Mouse (Mus musculus) heart, embryonic 14.5 days (tissue): ENCODE measurements at regions not wholly inside any gene's neighbourhood (a gene's known extent, or its start where the extent isn't known, plus 50 kb on each side); places are given as distances from the start of the nearest gene placed in this dataset.

Experiments used
- ATAC-seq: fragments of 200-750 bp; cut with Nextera tagmentation; 2 replicates; pipeline ENCODE4 v1.8.0; 2017; ENCODE audit warnings: low read depth, moderate TSS enrichment; ENCODE audit not compliant: insufficient number of reproducible peaks, insufficient read depth, low FRiP score
- H3K27ac ChIP-seq, 2 experiments: fragments of 200-500 bp in 1 of 2; fragments of 300-500 bp in 1 of 2; sonication (generic) in 1 of 2; replicated peaks in 1 of 2; 2 replicates each; pipeline ENCODE4 v1.5.1; 2012 to 2014; ENCODE audit warnings: low read depth in 2 of 2, low read length in 2 of 2, control low read depth in 1 of 2, mild to moderate bottlenecking in 1 of 2, mixed read lengths in 1 of 2; ENCODE audit not compliant: control insufficient read depth in 1 of 2, insufficient read depth in 1 of 2
- H3K27me3 ChIP-seq: fragments of 300-500 bp; sonication (generic); 2 replicates; pipeline ENCODE4 v1.6.1; 2014; ENCODE audit warnings: mild to moderate bottlenecking, low read length, control low read depth; ENCODE audit not compliant: control insufficient read depth, insufficient read depth
- H3K36me3 ChIP-seq: fragments of 300-500 bp; sonication (generic); 2 replicates; pipeline ENCODE4 v1.6.1; 2014; ENCODE audit warnings: mild to moderate bottlenecking, control low read depth, low read length, mixed read lengths; ENCODE audit not compliant: control insufficient read depth, insufficient read depth
- H3K4me1 ChIP-seq, 2 experiments: fragments of 200-500 bp in 1 of 2; fragments of 300-500 bp in 1 of 2; sonication (generic) in 1 of 2; 2 replicates each; pipeline ENCODE4 v1.6.1; 2012 to 2014; ENCODE audit warnings: low read length in 2 of 2, control low read depth in 1 of 2, mixed read lengths in 1 of 2; ENCODE audit not compliant: control insufficient read depth in 2 of 2, insufficient read depth in 2 of 2
- H3K4me2 ChIP-seq: fragments of 300-500 bp; sonication (generic); 2 replicates; pipeline ENCODE4 v1.6.1; 2014; ENCODE audit warnings: mild to moderate bottlenecking, low read length
- H3K4me3 ChIP-seq, 2 experiments: fragments of 200-500 bp in 1 of 2; fragments of 300-500 bp in 1 of 2; sonication (generic) in 1 of 2; 2 replicates each; pipeline ENCODE4 v1.5.1; 2012 to 2014; ENCODE audit warnings: low read length in 2 of 2, mild to moderate bottlenecking in 2 of 2, control low read depth in 1 of 2, low read depth in 1 of 2, moderate library complexity in 1 of 2; ENCODE audit not compliant: control insufficient read depth in 1 of 2, insufficient read depth in 1 of 2
- H3K9ac ChIP-seq: fragments of 300-500 bp; sonication (generic); 2 replicates; pipeline ENCODE4 v1.6.1; 2014; ENCODE audit warnings: mild to moderate bottlenecking, low read length
- H3K9me3 ChIP-seq: fragments of 300-500 bp; sonication (generic); 2 replicates; pipeline ENCODE4 v1.6.1; 2016; ENCODE audit warnings: low read length, control low read depth; ENCODE audit not compliant: control insufficient read depth
- WGBS: fragments of 180-500 bp; shearing (Covaris S2); extraction: QIAGEN DNeasy Blood & Tissue Kit; methylation state at CpG from one replicate; pipeline ENCODE4 v1.1.7; 2014; 5-methylcytosine and 5-hydroxymethylcytosine counted together

DNA sequence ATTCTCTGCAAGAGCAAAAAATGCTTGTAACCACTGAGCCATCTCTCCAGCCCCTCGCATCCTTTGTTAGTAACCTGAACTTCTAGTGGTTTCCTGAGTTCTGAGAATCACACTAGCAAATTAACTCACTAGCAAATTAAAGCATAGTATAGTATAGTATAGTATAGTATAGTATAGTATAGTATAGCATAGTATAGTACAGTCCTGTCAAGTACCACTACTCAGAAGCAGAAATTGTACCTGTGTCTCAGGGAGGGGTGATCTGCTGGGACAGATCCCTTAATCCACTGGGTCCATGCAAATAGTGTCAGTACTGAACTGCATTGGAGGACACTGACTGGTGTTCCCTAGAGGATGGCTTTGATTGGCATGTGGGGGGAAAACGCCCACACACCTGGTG lies 76.2 kb downstream of the Dyrk2 start:
- Histone ChIP-seq H3K9me3 (peaks cover 4% of the 10 kb centered on the region; the same call in 1 of the 2 replicates), H3K4me3 (no peak overlapping the region), H3K36me3 (no peaks in the 10 kb centered on the region), H3K27ac (no peak overlapping the region), H3K4me2 (no peak overlapping the region), H3K4me1 (peaks cover 8 to 14% of the 10 kb centered on the region in 2 experiments), H3K9ac (no peak overlapping the region), H3K27me3 (no peaks in the 10 kb centered on the region)
- 93% methylated on average over 2 of the region's 2 CpGs for WGBS
- ATAC-seq: no peak

GRCm38 (mm10) chr10:118794395-118795060 lies 75.5 kb downstream of the Dyrk2 start:
- 58% methylated on average over 9 of the region's 9 CpGs for WGBS
- ATAC-seq: no peak

DNA sequence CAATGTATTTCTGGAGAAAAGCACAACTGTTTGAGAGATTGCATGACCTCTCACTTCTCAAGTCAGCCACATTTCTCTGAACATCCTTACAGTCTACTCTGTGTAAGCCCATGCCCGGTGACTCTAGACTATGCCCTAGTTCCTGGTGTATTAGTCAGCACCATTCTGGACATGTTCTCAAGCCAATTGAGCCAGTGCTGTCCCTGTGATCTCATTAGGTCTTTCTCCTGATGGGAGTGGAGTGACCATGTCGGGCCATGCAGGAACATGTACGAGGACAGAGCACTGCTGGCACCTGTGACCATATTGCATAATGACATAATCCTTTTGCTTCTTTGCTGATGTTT lies 75.0 kb downstream of the Dyrk2 start:
- no peak overlapping the region for H3K9ac ChIP-seq
- H3K4me3 ChIP-seq: no peak overlapping the region
- no peak overlapping the region for H3K4me2 ChIP-seq
- H3K27ac ChIP-seq: no peak overlapping the region
- peaks cover 4% of the 10 kb centered on the region; the same call in 1 of the 2 replicates for H3K9me3 ChIP-seq
- no peaks in the 10 kb centered on the region for H3K36me3 ChIP-seq
- WGBS: 83% methylated on average over 3 of the region's 3 CpGs
- ATAC-seq: no peak
- peaks cover 8 to 15% of the 10 kb centered on the region in 2 experiments for H3K4me1 ChIP-seq
- H3K27me3 ChIP-seq: no peaks in the 10 kb centered on the region

More at GRCm38 (mm10) chr10:118794395-118795060, 75.5 kb downstream of the Dyrk2 start:
- Histone ChIP-seq H3K9ac (no peak overlapping the region), H3K9me3 (peaks cover 4% of the 10 kb centered on the region; the same call in 1 of the 2 replicates), H3K4me1 (peaks cover 8 to 14% of the 10 kb centered on the region in 2 experiments), H3K27ac (no peak overlapping the region), H3K27me3 (no peaks in the 10 kb centered on the region), H3K4me2 (no peak overlapping the region), H3K4me3 (no peak overlapping the region), H3K36me3 (no peaks in the 10 kb centered on the region)

DNA sequence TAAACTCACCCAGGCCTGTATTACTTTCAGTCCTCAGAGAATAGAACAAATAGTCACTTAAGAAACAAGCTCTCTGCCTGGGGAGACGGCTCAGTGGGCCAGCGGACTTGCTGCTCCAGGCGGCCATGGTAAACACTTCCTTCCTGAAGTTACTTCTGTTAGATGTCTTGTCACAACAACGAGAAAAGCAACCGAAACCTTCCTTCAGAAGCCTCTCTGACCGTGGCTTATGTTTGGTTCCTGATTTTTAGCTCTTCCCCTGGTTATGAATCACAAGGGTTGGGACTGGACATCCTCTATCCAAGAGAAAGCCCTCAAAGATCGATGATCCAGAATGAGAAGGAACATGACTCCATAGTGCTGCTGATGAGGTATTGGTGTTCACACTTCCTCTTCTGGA lies 73.5 kb downstream of the Dyrk2 start:
- ATAC-seq: no peak
- Histone ChIP-seq H3K4me2 (no peak overlapping the region), H3K9ac (no peak overlapping the region), H3K9me3 (0 out of 2 replicates have a peak, but pooled peaks cover under 1% of the 10 kb centered on the region), H3K4me1 (peaks cover 8 to 22% of the 10 kb centered on the region in 2 experiments), H3K4me3 (no peak overlapping the region), H3K27ac (no peak overlapping the region), H3K27me3 (no peaks in the 10 kb centered on the region), H3K36me3 (no peaks in the 10 kb centered on the region)
- 79% methylated on average over 7 of the region's 7 CpGs for WGBS

GRCm38 (mm10) chr10:118797256-118797655 lies 72.8 kb downstream of the Dyrk2 start:
- no peak for ATAC-seq
- WGBS: 74% methylated on average over 5 of the region's 5 CpGs
- H3K4me1 ChIP-seq: peaks cover 10 to 21% of the 10 kb centered on the region in 2 experiments
- no peak overlapping the region for H3K27ac ChIP-seq
- H3K27me3 ChIP-seq: no peaks in the 10 kb centered on the region
- no peaks in the 10 kb centered on the region for H3K36me3 ChIP-seq
- no peak overlapping the region for H3K9ac ChIP-seq
- no peak overlapping the region for H3K4me3 ChIP-seq
- H3K9me3 ChIP-seq: no peaks in the 10 kb centered on the region
- no peak overlapping the region for H3K4me2 ChIP-seq

DNA sequence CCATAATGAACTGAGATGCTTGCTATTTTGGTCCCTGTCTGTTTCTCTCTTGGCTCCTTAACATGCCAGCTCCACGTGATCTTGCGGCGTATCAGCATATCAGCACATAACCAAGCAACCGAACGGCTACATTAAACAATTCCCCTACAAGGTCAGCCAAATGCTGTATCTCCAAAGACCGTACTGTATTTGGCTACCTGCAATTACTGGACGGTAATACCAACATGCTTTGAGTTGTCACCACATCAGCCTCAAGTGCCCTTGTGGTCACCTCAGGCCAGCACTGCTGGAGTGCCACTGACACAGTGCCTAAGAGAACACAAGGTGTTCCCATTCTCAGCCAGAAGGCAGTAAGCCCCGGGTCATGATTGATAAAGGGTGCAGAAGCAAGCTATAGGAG lies 70.2 kb downstream of the Dyrk2 start:
- Histone ChIP-seq H3K27me3 (no peaks in the 10 kb centered on the region), H3K9ac (no peak overlapping the region), H3K4me2 (no peak overlapping the region), H3K27ac (peak overlapping the region; percentile 43 to 76), H3K36me3 (no peaks in the 10 kb centered on the region), H3K4me1 (peaks cover 15 to 25% of the 10 kb centered on the region in 2 experiments), H3K9me3 (no peaks in the 10 kb centered on the region), H3K4me3 (no peak overlapping the region)
- 37% methylated on average over 8 of the region's 8 CpGs for WGBS
- ATAC-seq: peak; percentile 87

- Histone ChIP-seq H3K4me3 (no peak overlapping the region), H3K27ac (no peak overlapping the region; a peak in 1 of 4 replicates), H3K27me3 (no peaks in the 10 kb centered on the region)
Observed at GRCm38 (mm10) chr10:118803922-118804557, 66.0 kb downstream of the Dyrk2 start.

More at GRCm38 (mm10) chr10:118803922-118804557, 66.0 kb downstream of the Dyrk2 start:
- 62% methylated on average over 20 of the region's 20 CpGs for WGBS
- ATAC-seq: no peak
- Histone ChIP-seq H3K9me3 (no peaks in the 10 kb centered on the region), H3K9ac (peak overlapping the region; percentile 18), H3K4me1 (peaks cover 17 to 27% of the 10 kb centered on the region in 2 experiments), H3K36me3 (no peaks in the 10 kb centered on the region), H3K4me2 (peak overlapping the region; percentile 44)
